ENCODE assay signal across 7 mouse cellular contexts in genomic region chr4:106804201-106804909, GRCm38 (mm10). TPM values are rescaled to one million over a fixed set of nuclear protein-coding genes. Genes with fewer than 3 reads are reported as not detected.
DNase-seq lines count a peak whose midpoint lies in the region; ATAC-seq and TF ChIP-seq lines count a peak whose summit lies in the region.

No protein-coding gene starts in this region.

- WGBS in hindbrain, postnatal 0 days, result 38% methylated on average over 16 of the region's 16 CpGs

- H3K27me3 ChIP-seq in ES-Bruce4 (ENCODE audit: control insufficient read depth, insufficient read depth, low read length, poor library complexity, severe bottlenecking), result no peaks in the 10 kb centered on the region
- H3K27me3 ChIP-seq in hindbrain, postnatal 0 days (ENCODE audit: insufficient read depth, low read length), result no peaks in the 10 kb centered on the region

- TF ChIP-seq EP300 in ES-Bruce4 (IDR thresholded peaks at IDR 0.05; ENCODE audit: insufficient read depth, low read depth, low read length), result no peak

- no peaks in the 10 kb centered on the region for H3K36me3 ChIP-seq in ES-Bruce4 (ENCODE audit: control insufficient read depth, insufficient read depth, low read length, poor library complexity, severe bottlenecking)
- H3K36me3 ChIP-seq in hindbrain, postnatal 0 days (ENCODE audit: insufficient read depth, low read length), result no peaks in the 10 kb centered on the region

- peak; percentile 83 for DNase-seq in c-Kit-negative CD71-positive TER-119-positive erythroid progenitor cells, embryonic 14.5 days (ENCODE audit: low read depth, low spot score)
- no peak for DNase-seq in hindbrain, postnatal 0 days (ENCODE audit: low spot score)
- DNase-seq in lung, postnatal 25 days (ENCODE audit: low spot score), result peak; percentile 55
- DNase-seq in spleen, postnatal 36 days (ENCODE audit: low spot score in 2 of 2), result peak; percentile 79 to 80
- DNase-seq in urinary bladder, postnatal 25 days (ENCODE audit: low spot score), result no peak
- DNase-seq in urinary bladder, postnatal 14 days (ENCODE audit: low spot score), result no peak

- 0 out of 2 replicates have a peak, but pooled peaks have one; percentile 15 for ATAC-seq in hindbrain, postnatal 0 days

- TF ChIP-seq CTCF in ES-Bruce4 (IDR thresholded peaks at IDR 0.05; ENCODE audit: low read depth, low read length), result no peak
- TF ChIP-seq CTCF in hindbrain, postnatal 0 days (IDR thresholded peaks at IDR 0.05; ENCODE audit: low read depth), result no peak

- H3K27ac ChIP-seq in ES-Bruce4 (ENCODE audit: insufficient read depth, low read length), result no peak overlapping the region
- no peak overlapping the region for H3K27ac ChIP-seq in hindbrain, postnatal 0 days

- H3K9me3 ChIP-seq in ES-Bruce4 (replicated peaks; ENCODE audit: control insufficient read depth, insufficient read depth, low read length, poor library complexity, severe bottlenecking), result no peaks in the 10 kb centered on the region
- no peaks in the 10 kb centered on the region for H3K9me3 ChIP-seq in hindbrain, postnatal 0 days (ENCODE audit: low read length)

- H3K4me2 ChIP-seq in hindbrain, postnatal 0 days (ENCODE audit: low read depth, low read length), result peak overlapping the region; percentile 34

- H3K9ac ChIP-seq in ES-Bruce4 (ENCODE audit: low read depth, poor library complexity, severe bottlenecking), result peak overlapping the region; percentile 10
- no peak overlapping the region; the same call in 1 of the 2 replicates for H3K9ac ChIP-seq in hindbrain, postnatal 0 days (replicated peaks; ENCODE audit: low read length)

- peak overlapping the region; percentile 25 for H3K4me3 ChIP-seq in ES-Bruce4 (ENCODE audit: low read depth, low read length)
- H3K4me3 ChIP-seq in hindbrain, postnatal 0 days (ENCODE audit: low read length), result no peak overlapping the region

- TF ChIP-seq POLR2A in ES-Bruce4 (IDR thresholded peaks at IDR 0.05; ENCODE audit: insufficient read depth, low read length), result no peak

- no peaks in the 10 kb centered on the region for H3K4me1 ChIP-seq in ES-Bruce4 (ENCODE audit: control insufficient read depth, insufficient read depth, low read length)
- H3K4me1 ChIP-seq in hindbrain, postnatal 0 days (ENCODE audit: insufficient read depth, low read length), result no peaks in the 10 kb centered on the region

RNA-seq across cellular contexts. Expression of gene Acot11, which starts 0.4 kb away (rescaled TPM):
- polyA plus RNA-seq in ES-Bruce4 (2011; ENCODE audit: insufficient read depth, insufficient read length, low read depth, missing spikeins), result 3.8 and 4.7 TPM in 2 replicates
- 11.1 and 12.2 TPM in 2 replicates for total RNA-seq in hindbrain, postnatal 0 days (2014; rRNA removed)
- polyA plus RNA-seq in hindbrain, postnatal 0 days (2015; fragmentation: Nextera tagmentation; extraction: Ambion mirVana), result 2.0 and 2.7 TPM in 2 replicates

Comparison
In these comparisons a context has a peak if more than half of its experiments do, and no peak if none do; other contexts are left out.
1. DNase-seq: peak in c-Kit-negative CD71-positive TER-119-positive erythroid progenitor cells, embryonic 14.5 days (single experiment), lung, postnatal 25 days (single experiment) and spleen, postnatal 36 days (2 of 2); none in hindbrain, postnatal 0 days (single experiment), urinary bladder, postnatal 25 days (single experiment) and urinary bladder, postnatal 14 days (single experiment).